Mouse (Mus musculus) gonadal fat pad, adult 2 months (tissue): ENCODE measurements around the gene Slc25a20. TPM values are rescaled to one million over a fixed set of nuclear protein-coding genes. Genes with fewer than 3 reads are reported as not detected.

Source experiments
- DNase-seq: peaks from one replicate; pipeline ENCODE4 v3.0.0-alpha.2; 2012; ENCODE audit warnings: low read depth
- polyA plus RNA-seq: library from polyadenylated mRNA; depleted of rRNA; stranded (reverse); fragments of >200 nt; gene quantifications from 2 replicates; pipeline ENCODE4 v1.2.3, GENCODE M21; 2012

Slc25a20 gene
- polyA plus RNA-seq, 1 experiment = 29.2 TPM

GRCm38 (mm10) chr9:108687181-108687580 is 25.3 kb downstream of the Slc25a20 start:
- no peak for DNase-seq

- no peak for DNase-seq
These were observed 25.8 kb downstream of the Slc25a20 start for GRCm38 (mm10) chr9:108687686-108688085.

- no peak for DNase-seq
These were observed 26.6 kb downstream of the Slc25a20 start for GRCm38 (mm10) chr9:108688451-108688850.

- no peak for DNase-seq
These were observed 27.2 kb downstream of the Slc25a20 start, which contains the start of gene Prkar2a for GRCm38 (mm10) chr9:108689106-108689505. TSS of gene Prkar2a (plus strand) at chr9:108689314.

- no peak for DNase-seq
These were observed 28.1 kb downstream of the Slc25a20 start for GRCm38 (mm10) chr9:108689993-108690392.

- DNase-seq = no peak
These were observed 29.0 kb downstream of the Slc25a20 start for GRCm38 (mm10) chr9:108690914-108691313.

GRCm38 (mm10) chr9:108691371-108691770 is 29.5 kb downstream of the Slc25a20 start:
- no peak for DNase-seq

GRCm38 (mm10) chr9:108691846-108692225 is 29.9 kb downstream of the Slc25a20 start:
- no peak for DNase-seq

GRCm38 (mm10) chr9:108692226-108693041 is 30.5 kb downstream of the Slc25a20 start:
- no peak for DNase-seq

GRCm38 (mm10) chr9:108693946-108694345 is 32.1 kb downstream of the Slc25a20 start:
- no peak for DNase-seq

GRCm38 (mm10) chr9:108694533-108694932 is 32.6 kb downstream of the Slc25a20 start:
- DNase-seq = no peak

- no peak for DNase-seq
These were observed 40.6 kb downstream of the Slc25a20 start for GRCm38 (mm10) chr9:108702476-108702875.

GRCm38 (mm10) chr9:108703373-108704110 is 41.7 kb downstream of the Slc25a20 start:
- DNase-seq = no peak

- no peak for DNase-seq
These were observed 42.7 kb downstream of the Slc25a20 start for GRCm38 (mm10) chr9:108704591-108704990.

GRCm38 (mm10) chr9:108707212-108707611 is 45.3 kb downstream of the Slc25a20 start:
- DNase-seq = no peak

- DNase-seq = no peak
These were observed 46.9 kb downstream of the Slc25a20 start for GRCm38 (mm10) chr9:108708833-108709232.

- DNase-seq = no peak
These were observed 48.9 kb downstream of the Slc25a20 start for GRCm38 (mm10) chr9:108710767-108711166.

- no peak for DNase-seq
These were observed 54.3 kb downstream of the Slc25a20 start for GRCm38 (mm10) chr9:108716199-108716598.

- no peak for DNase-seq
These were observed 61.9 kb downstream of the Slc25a20 start for GRCm38 (mm10) chr9:108723751-108724150.

- DNase-seq = no peak
These were observed 64.2 kb downstream of the Slc25a20 start for GRCm38 (mm10) chr9:108726116-108726515.

- DNase-seq = no peak
These were observed 67.2 kb downstream of the Slc25a20 start for GRCm38 (mm10) chr9:108729050-108729449.

- no peak for DNase-seq
These were observed 70.6 kb downstream of the Slc25a20 start for GRCm38 (mm10) chr9:108732462-108732861.
